Mouse (Mus musculus) embryo, embryonic 11 days (tissue): ENCODE measurements around the gene Cntf.

Source experiments
- DNase-seq: peaks from one replicate; pipeline ENCODE4 v3.0.0-alpha.2; 2015

The Cntf gene

GRCm38 (mm10) chr19:12765308-12765707 lies at the start of gene Cntf:
TSS of gene Cntf (minus strand) at chr19:12765632.
- DNase-seq = peak; percentile 8

DNA sequence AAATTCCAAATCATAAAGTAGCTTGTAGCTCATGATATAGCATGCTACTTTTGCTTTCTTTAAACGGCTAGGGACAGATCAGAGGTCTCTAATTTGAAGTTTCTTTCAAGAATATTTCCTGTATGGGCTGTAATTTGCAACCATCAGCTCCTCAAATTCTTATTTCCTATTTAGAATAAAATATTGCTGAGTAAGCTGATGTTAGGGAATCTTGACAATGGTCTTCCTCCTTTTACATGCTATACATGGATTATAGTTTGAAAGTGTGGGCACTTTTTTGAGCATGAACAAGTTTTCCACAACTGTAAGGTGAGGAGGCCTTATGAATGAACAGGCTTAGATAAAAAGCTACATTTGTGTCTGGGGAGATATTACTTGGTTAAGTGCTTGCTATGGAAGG lies 48.5 kb upstream of the Cntf start:
- DNase-seq = no peak

- no peak for DNase-seq
Observed at GRCm38 (mm10) chr19:12812644-12813364, 47.4 kb upstream of the Cntf start.

DNA sequence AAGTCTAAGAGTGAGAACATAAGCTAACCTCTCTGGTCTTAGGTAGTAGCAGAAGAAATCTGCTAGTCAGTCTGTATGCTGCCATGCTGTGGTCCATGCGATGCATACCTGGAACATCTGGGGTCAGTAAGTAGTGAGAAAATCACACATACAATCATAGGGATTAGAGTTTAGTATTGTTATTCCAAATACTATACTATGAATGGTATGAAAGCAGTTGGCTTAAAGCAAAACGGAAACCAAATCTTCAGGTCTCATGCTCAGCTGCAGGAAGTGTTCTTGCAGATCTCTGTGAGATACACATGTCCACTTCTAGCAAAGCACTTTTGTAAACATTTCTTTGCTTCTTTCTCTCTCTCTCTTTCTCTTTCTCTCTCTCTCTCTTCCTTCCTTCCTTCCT lies 40.8 kb upstream of the Cntf start:
- DNase-seq = no peak

- DNase-seq = no peak
Observed at GRCm38 (mm10) chr19:12805730-12806129, 40.3 kb upstream of the Cntf start.

GRCm38 (mm10) chr19:12804237-12804636 lies 38.8 kb upstream of the Cntf start:
- no peak for DNase-seq

DNA sequence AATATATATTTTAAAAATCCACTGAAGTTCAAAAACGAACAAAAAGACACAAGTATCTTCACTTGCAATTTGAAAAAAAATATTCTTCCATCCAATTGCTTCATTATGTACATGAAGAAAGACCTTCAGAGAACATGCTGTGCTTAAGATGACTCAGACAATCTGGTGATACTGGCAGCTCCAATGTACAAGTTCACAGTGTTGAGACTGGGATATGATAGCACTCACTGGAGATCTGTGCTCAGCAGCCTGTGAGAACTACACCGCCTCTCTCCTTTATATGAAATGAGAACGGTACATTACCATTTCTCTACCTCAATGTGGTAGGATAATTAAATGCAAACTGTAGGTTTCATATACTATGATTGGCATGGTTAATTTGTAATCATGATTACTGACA lies 37.4 kb upstream of the Cntf start:
- no peak for DNase-seq

DNA sequence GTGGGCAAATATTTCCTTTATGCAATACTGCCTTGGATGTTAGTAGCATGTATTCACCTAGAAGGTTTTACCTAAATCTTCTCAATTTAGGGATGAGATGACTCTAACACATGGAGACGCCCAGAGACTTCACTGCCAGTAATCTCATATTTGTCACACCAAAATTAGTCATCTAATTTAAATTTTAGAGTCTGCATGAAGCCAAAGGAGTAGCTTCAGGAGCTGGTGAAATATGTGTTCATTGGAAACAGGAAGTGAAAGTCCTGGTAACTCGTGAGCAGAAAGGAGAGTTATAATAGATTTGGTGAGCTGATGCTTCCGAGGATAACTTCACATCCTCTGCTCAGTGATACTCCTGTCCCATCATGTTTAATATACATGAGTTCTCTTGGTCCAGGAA lies 35.6 kb upstream of the Cntf start:
- DNase-seq = no peak

DNA sequence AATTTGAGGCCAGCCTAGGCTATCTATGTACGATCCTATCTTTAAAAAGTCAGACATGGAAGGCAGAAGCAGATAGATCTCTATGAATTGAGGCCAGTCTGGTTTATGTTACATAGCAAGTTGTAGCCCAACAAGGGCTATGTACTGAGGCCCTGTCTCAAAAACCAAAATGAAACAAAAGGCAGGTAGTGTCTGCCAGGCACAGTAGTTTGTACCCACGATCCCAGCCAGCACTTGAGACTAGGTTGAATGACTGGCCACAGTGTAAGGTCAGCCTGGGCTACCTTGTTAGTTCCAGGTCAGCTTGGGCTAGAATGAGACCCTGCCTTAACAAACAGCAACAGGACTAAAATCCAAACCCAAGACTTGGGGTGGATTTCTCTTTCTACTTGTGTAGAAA lies 35.2 kb upstream of the Cntf start:
- no peak for DNase-seq

GRCm38 (mm10) chr19:12799081-12799480 lies 33.6 kb upstream of the Cntf start:
- DNase-seq = no peak

DNA sequence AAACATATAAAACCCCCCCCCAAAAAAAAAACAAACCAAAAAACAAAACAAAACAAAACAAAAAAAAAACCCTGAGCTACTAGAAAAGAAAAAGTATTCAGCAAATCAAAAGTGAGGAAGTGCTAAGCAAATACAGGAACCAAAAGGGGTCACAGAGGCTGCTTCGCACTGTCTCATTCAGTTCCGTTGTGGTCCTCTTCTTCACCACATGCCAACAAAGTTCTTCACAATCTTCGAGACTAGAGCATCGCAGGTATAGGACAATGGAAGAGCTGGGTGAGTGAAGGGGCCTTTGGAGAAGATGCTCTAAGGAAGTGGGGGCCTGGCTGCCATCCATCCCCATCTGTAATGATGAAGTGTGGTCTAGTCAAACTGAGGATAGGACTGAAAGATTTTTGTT lies 33.0 kb upstream of the Cntf start:
- no peak for DNase-seq

GRCm38 (mm10) chr19:12797071-12797470 lies 31.6 kb upstream of the Cntf start:
- DNase-seq = peak; percentile 63

- DNase-seq = peak; percentile 72
Observed at GRCm38 (mm10) chr19:12796328-12796931, 31.0 kb upstream of the Cntf start.

- DNase-seq = peak; percentile 99
Observed at GRCm38 (mm10) chr19:12795511-12796327, 30.3 kb upstream of the Cntf start, which contains the start of the genes Zfp91 and Lpxn. TSS of gene Zfp91 (minus strand) at chr19:12796126. TSS of gene Lpxn (plus strand) at chr19:12796193.

- DNase-seq = no peak
Observed at GRCm38 (mm10) chr19:12795110-12795509, 29.7 kb upstream of the Cntf start.

GRCm38 (mm10) chr19:12794056-12795044 lies 28.9 kb upstream of the Cntf start:
- peak; percentile 93 for DNase-seq

DNA sequence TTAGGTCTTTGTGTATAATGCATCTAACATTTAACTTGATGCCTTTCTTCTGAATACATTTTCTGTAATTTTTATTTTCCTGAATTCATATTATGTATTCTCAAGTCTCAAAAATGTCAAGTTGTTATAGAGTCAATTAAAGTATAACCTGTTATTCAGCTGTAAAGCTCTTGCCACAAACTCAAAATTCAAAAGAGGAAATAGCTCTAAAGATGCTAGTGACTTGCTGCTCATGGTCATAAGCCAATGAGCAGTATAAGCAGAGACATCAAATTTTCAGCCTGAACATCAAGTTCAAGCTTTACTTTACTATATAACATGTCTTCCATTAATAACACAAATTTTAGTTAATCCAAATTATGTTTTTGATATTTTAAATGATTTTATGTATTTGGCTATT lies 26.9 kb upstream of the Cntf start:
- DNase-seq = no peak

DNA sequence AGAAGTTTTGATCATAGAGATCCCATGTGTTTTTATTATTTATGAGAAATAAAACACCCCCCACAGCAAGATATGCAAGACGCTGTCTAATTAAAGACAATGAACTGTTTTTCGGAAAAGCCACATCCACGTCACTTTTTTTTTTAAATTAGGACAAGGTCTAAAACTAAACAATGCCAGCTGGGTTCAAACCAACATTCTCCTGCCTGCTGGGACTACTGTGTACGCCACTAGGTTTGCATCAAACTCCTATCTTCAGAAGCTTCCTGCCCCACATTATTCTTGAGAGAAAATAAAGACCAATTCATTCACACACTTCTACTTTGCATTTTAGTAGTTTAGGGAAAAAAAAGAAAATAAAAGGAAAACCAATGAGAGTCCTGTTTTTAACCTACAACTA lies 22.3 kb upstream of the Cntf start:
- DNase-seq = no peak

GRCm38 (mm10) chr19:12786803-12787395 lies 21.5 kb upstream of the Cntf start:
- DNase-seq = no peak

GRCm38 (mm10) chr19:12780437-12780836 lies 15.0 kb upstream of the Cntf start:
- no peak for DNase-seq

- no peak for DNase-seq
Observed at GRCm38 (mm10) chr19:12770888-12771287, 5.5 kb upstream of the Cntf start.
